Mouse (Mus musculus): ENCODE results near the gene Nudt3. TPM values are rescaled to one million over a fixed set of nuclear protein-coding genes. Genes with fewer than 3 reads are reported as not detected.

Nudt3 gene
- polyA plus RNA-seq, 1 experiment from 2014 or later, result 145 TPM

DNA sequence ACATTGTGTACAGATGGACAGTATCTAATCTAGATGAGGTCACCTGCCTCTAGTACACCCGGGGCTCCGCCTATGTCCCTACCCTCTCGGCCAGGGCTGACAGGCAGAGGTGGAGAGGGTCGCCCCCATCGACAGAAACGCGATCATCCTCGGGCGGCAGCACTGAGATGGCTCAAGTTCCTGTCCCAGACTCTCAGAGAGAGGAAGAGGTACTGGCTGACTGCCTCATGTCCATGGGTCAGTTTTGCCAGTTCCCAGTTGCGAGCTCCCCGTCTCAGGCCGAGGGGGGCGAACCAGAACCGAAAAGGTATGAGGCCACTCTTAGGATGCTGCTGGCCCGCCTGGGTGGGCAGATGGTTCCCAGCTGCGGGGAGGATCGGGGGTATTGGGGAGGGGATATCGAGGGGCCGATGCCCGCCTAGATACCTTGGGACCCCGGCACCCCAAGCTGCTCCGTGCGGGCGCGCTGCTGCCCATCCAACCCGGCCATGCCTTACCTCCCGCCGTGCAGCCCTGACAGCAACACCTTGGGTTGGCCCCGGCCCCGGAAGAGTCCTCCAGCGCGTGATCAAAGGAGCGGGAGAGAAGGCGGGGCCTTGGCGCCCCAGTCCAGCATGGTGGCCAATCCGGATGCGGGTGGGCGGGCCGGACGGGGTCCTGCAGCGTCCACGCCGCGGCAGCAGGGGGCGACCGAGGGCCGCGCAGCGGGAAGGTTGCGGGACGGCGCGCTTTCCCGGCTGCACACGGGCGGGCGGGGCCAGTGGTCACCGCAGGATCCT is 57.9 kb downstream of the Nudt3 start, which contains the start of gene AI413582:
Gene AI413582 (minus strand): TSS at position 594 of the 779 bp plus-strand sequence.
- Histone ChIP-seq H3K27me3 (ENCODE audit: insufficient read depth, poor library complexity, severe bottlenecking) (no peaks in the 10 kb centered on the region), H3K27ac (peak within 1 kb of the TSS; percentile 86)
- WGBS, result under 1% methylated on average over 58 of the region's 58 CpGs

DNA sequence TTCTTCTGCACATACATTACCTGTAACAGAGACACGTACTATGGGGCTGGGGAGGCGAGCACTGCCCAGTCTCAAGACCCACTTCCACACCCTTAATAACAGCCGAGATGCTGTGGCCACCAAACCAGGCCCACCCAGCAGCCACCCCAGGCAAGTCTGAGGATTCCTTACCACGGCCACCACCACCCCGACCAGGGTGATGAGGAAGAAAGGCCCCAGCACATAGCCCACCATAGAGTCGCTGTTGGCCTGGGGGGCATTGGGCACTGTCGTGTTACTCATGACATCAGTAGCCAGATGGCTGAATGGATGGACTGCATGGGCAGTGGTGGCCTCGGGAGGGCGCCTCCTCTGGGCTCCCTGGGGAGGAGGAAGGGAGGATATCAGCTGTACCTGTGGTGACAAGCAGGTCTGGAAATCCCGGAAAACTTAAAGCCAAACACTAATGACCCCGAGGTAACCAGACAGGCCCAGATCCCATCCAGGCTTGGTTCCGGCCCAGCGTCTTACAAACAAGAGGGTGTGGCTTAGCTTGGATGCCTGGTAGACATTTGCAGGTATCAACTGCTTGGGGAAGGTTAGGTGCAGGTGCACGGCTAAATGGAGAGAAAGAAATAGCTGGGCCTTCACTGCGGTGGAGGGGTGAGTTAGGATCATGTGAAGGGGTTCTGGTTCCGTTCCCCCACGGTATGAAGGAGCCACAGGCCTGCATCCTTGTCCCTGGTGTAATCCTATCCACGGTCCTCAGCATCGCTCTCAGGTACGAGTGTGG is 58.7 kb downstream of the Nudt3 start:
- peaks cover 63% of the 10 kb centered on the region for H3K4me1 ChIP-seq (replicated peaks)
- DNase-seq (ENCODE audit: low spot score), result peak; percentile 58
- 9% methylated on average over 20 of the region's 20 CpGs for WGBS
- peak overlapping the region; percentile 71 for H3K4me3 ChIP-seq
- peak overlapping the region; percentile 86 for H3K27ac ChIP-seq
- H3K27me3 ChIP-seq (ENCODE audit: insufficient read depth, poor library complexity, severe bottlenecking), result no peaks in the 10 kb centered on the region
- H3K36me3 ChIP-seq, result peaks cover 41% of the 10 kb centered on the region
- no peaks in the 10 kb centered on the region for H3K9me3 ChIP-seq

More for the DNA sequence above, 57.9 kb downstream of the Nudt3 start, which contains the start of gene AI413582:
- Histone ChIP-seq H3K4me1 (replicated peaks) (peaks cover 55% of the 10 kb centered on the region), H3K36me3 (peaks cover 35% of the 10 kb centered on the region), H3K9me3 (no peaks in the 10 kb centered on the region), H3K4me3 (peak within 1 kb of the TSS; percentile 71)
- DNase-seq (ENCODE audit: low spot score), result peak; percentile 98

DNA sequence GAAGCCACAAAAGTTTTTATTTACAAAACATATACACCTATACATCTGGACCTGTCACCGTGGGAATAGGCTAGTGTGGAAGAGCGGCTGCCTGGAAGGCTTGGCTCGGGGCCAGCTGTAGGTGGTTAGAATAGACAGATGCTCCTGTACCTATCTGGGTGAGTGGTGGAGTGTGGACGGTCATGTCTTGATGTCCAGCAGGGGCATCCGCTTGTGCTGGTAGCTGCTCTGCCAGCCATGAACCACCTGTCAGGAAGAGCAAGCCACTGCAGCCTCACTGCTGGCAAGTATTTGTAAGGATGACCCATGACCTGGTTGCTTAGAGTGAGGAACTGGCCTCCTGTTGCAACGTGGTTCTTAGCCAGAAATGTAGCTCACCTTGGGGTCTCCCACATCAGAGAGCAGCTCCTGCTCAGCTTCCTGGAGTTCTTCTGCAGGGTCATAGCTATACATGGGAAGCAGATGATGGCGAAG is 59.5 kb downstream of the Nudt3 start:
- Histone ChIP-seq H3K27ac (peak overlapping the region; percentile 40; the same call in 1 of the 2 replicates), H3K9me3 (no peaks in the 10 kb centered on the region), H3K4me3 (peak overlapping the region; percentile 71; the same call in 1 of the 2 replicates), H3K4me1 (replicated peaks) (peaks cover 71% of the 10 kb centered on the region), H3K27me3 (ENCODE audit: insufficient read depth, poor library complexity, severe bottlenecking) (no peaks in the 10 kb centered on the region), H3K36me3 (peaks cover 41% of the 10 kb centered on the region)
- WGBS, result 52% methylated on average over 7 of the region's 7 CpGs
- DNase-seq (ENCODE audit: low spot score), result no peak

DNA sequence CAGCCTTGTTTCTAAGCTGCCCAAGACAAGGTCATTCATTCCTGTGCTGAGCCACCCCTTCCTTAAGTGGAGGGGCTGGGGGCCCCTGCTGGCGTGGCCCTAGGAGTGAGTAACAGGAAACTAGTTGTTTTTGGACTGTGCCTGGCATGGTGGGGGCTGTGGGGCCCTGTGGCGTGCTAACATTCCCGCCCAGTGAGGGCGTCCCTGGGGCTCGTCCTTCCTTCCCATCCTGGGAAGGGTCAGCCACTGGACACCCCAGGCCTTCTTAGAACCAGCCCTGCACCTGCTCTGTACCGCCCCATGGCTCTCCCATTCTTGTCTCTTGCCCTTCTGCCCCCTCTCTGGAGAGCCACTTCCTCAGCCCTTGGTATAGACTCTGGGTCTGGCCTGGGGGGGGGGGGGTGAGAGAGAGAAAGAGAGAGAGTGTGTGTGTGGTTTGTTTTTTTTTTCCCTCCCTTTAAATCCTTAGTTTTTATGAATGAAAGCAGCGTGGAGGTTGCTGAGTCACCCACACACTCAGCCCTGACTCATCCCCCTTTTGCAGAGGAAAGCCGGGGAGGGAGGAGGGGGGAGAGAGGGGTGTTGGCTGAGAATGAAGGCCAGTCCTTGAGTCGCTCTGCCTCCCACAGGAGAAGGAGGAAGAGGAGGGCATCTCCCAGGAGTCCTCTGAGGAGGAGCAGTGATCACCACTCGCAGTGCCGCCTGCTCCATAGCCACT is 61.3 kb downstream of the Nudt3 start:
- Histone ChIP-seq H3K36me3 (peaks cover 41% of the 10 kb centered on the region), H3K9me3 (no peaks in the 10 kb centered on the region), H3K27ac (peak overlapping the region; percentile 25; the same call in 1 of the 2 replicates), H3K4me1 (replicated peaks) (peaks cover 86% of the 10 kb centered on the region), H3K4me3 (peak overlapping the region; percentile 20; the same call in 1 of the 2 replicates), H3K27me3 (ENCODE audit: insufficient read depth, poor library complexity, severe bottlenecking) (no peaks in the 10 kb centered on the region)
- WGBS, result 65% methylated on average over 11 of the region's 11 CpGs
- DNase-seq (ENCODE audit: low spot score), result no peak

DNA sequence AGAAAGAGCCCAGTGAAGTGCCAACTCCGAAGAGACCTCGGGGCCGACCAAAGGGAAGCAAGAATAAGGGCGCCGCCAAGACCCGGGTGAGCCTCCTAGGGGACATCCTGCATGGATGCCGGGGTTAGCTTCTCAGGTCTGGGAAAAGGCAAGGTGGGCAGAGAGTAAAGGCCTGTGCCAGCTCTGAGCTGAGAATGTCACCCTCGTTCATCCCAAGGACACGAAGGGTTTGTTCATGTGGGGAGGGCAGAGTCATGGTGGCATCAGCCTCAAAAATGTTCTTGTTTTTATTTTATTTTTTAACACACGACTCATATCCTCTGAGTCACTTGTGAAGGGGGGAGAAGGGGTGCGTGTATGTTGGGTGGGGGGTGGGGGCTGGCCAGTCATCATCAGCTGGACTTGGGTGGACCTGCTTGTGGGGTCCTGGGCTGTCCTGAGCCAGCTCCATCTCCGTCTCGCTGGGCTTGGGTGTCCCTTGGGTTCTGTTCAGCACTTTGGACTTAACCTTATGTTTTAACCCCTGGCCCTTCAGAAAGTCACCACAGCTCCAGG is 62.3 kb downstream of the Nudt3 start:
- H3K4me3 ChIP-seq, result no peak overlapping the region
- no peaks in the 10 kb centered on the region for H3K27me3 ChIP-seq (ENCODE audit: insufficient read depth, poor library complexity, severe bottlenecking)
- H3K4me1 ChIP-seq (replicated peaks), result peaks cover 84% of the 10 kb centered on the region
- no peak for DNase-seq (ENCODE audit: low spot score)
- H3K9me3 ChIP-seq, result no peaks in the 10 kb centered on the region
- 88% methylated on average over 13 of the region's 13 CpGs for WGBS
- peaks cover 41% of the 10 kb centered on the region for H3K36me3 ChIP-seq
- H3K27ac ChIP-seq, result no peak overlapping the region

DNA sequence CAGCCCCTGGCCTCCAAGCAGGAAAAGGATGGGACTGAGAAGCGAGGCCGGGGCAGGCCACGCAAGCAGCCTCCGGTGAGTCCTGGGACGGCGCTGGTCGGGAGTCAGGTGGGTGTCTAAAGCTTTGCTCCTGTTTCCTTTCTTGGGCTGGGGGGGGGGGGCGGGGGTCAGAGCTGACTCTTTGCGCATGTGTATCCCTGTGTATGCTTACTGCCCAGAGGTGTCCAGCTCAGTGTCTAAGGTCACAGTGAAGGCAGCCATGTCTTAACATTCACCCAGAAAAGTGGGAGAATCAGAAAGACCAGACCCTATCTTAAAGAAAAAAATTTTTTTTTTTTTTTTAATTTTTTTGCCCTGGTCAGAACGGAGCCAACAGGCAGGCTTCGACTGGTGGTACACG is 63.7 kb downstream of the Nudt3 start:
- peak overlapping the region; percentile 97; the same call in 1 of the 2 replicates for H3K4me3 ChIP-seq
- 71% methylated on average over 12 of the region's 12 CpGs for WGBS
- H3K4me1 ChIP-seq (replicated peaks), result peaks cover 84% of the 10 kb centered on the region
- DNase-seq (ENCODE audit: low spot score), result no peak
- no peaks in the 10 kb centered on the region for H3K27me3 ChIP-seq (ENCODE audit: insufficient read depth, poor library complexity, severe bottlenecking)
- H3K36me3 ChIP-seq, result peaks cover 41% of the 10 kb centered on the region
- H3K9me3 ChIP-seq, result no peaks in the 10 kb centered on the region
- no peak overlapping the region for H3K27ac ChIP-seq

DNA sequence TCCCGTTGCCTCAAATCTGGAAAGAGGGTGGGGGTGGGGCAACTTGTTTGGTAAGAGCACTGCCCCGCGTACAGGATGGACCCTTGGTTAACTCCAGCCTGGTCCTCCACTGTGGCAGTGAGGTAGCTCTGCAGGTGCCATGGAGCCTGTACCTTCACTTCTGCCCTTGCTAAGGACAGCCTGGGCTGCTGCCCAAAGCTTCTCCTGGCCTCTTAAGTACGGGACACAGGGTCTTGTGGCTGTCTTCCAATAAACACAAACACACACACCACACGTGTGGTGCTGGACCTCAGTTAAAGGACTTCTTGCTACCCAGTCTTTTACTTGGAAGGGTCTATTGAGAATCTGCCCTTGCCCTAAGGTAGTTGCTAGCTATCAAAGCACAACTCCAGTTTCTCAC is 64.5 kb downstream of the Nudt3 start:
- 9% methylated on average over 5 of the region's 5 CpGs for WGBS
- peak overlapping the region; percentile 97 for H3K4me3 ChIP-seq
- no peak for DNase-seq (ENCODE audit: low spot score)
- peaks cover 84% of the 10 kb centered on the region for H3K4me1 ChIP-seq (replicated peaks)
- H3K36me3 ChIP-seq, result peaks cover 34% of the 10 kb centered on the region
- peak overlapping the region; percentile 99 for H3K27ac ChIP-seq
- H3K9me3 ChIP-seq, result no peaks in the 10 kb centered on the region
- H3K27me3 ChIP-seq (ENCODE audit: insufficient read depth, poor library complexity, severe bottlenecking), result no peaks in the 10 kb centered on the region

DNA sequence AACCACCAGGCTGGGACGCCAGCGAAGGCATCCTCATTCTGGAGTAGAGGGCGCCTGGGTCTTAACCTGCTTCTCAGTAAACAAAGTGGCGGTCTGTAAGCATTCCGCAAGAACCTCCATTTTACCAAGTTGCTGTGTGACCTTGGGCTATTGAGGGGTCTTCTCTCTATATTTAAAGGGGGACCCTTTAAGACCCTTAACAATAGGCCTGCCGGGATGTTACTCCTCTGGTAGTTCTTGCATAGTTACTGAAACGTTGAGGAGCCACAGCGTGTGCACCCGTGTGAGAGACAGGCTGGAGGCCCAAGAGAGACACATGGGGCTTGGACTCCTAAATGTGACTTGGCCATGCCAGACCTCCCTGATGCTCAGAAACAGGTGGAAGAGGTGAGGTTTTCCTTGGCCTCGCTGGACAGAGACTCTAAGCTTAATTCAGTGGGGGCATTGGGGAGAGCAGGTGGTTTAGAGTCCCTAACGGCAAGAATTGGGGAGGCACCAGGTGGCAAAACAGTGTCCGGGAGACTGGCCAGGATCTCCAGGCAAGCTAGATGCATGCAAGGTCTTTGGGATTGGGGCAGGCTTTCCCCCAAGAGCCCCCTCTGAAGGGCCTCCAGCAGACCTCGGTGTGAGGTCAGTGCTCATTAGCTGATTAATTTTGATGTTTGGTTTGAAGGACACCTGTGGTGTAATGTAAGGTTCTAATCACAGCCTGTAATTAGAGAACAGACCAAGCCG is 65.2 kb downstream of the Nudt3 start:
- Histone ChIP-seq H3K27me3 (ENCODE audit: insufficient read depth, poor library complexity, severe bottlenecking) (no peaks in the 10 kb centered on the region), H3K4me3 (peak overlapping the region; percentile 97), H3K36me3 (peaks cover 30% of the 10 kb centered on the region), H3K4me1 (replicated peaks) (peaks cover 83% of the 10 kb centered on the region), H3K9me3 (no peaks in the 10 kb centered on the region), H3K27ac (peak overlapping the region; percentile 99)
- WGBS, result 2% methylated on average over 14 of the region's 14 CpGs
- peak; percentile 34 for DNase-seq (ENCODE audit: low spot score)

DNA sequence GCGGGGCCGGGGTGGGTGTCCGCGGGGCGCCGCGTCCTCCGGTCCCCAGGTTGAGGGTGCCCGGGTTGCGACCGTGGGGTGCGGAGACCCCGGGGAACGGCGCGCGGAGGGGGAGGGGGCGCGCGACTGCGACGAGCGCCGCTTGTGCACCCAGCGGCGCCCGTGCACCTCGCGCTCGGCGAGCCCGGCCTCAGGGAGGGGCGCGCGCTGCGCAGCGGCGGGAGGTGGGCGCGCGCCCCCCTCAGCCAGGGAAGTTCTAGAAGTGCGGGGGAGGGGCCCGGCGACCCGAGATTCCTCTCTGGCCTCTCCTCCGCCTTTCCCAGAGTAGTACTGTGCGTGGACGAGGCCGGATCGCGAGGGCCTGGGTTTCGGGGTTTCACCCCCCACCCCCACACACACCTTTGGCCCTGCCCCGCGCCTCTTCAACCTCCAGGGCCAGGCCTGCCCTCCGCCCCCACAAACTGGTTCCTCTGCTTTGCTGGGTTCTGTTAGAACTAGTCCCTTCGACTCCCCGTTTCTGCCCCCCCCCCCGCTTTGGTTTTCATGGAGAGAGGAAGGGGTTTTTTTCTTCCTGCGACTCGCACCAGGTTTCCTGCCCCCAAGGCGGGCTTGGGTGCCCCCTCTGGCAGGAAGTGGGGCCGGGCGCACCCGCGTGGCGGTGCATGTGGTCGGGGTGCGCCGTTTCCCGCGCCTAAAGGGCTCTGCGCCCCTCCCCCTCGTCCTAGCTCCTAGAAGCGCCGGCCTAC is 65.9 kb downstream of the Nudt3 start:
- Histone ChIP-seq H3K36me3 (peaks cover 29% of the 10 kb centered on the region), H3K4me3 (peak overlapping the region; percentile 97), H3K27ac (peak overlapping the region; percentile 99), H3K27me3 (ENCODE audit: insufficient read depth, poor library complexity, severe bottlenecking) (no peaks in the 10 kb centered on the region), H3K4me1 (replicated peaks) (peaks cover 90% of the 10 kb centered on the region), H3K9me3 (no peaks in the 10 kb centered on the region)
- WGBS, result under 1% methylated on average over 74 of the region's 75 CpGs
- DNase-seq (ENCODE audit: low spot score), result peak; percentile 74

DNA sequence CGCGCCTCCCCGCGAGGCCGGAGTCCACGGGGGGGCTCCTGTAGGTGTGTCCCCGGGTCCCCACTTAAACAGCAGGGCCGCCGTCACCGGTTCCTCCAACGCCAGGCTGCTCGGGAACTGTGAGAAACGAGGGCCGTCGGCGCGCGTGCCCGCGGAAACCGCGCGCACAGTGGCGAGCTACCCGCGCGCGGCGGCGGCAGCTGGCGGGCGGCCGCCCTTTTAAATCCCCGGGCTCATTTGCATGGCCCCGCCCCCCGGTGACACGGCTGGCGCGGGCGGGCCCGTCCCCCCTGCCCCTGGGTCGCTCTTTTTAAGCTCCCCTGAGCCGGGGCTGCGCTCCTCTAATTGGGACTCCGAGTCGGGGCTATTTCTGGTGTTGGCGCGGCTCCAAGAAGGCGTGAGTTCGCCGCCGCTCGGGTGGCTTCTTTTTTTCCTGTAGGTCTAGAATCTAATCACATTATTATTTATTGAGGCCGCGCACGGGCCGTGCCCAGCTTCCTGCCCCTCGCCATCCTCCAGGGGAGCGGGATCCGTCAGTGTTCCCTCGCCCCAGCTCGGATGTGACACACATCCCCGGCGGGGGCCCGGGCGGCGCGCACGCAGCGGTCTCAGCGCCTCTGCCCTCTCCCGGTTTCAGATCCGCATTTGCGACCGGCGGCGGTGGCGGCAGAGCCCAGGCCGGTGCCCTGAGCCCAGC is 66.8 kb downstream of the Nudt3 start, which contains the start of gene Hmga1:
Gene Hmga1 (plus strand): TSS at position 183 of the 697 bp plus-strand sequence.
- Histone ChIP-seq H3K27me3 (ENCODE audit: insufficient read depth, poor library complexity, severe bottlenecking) (no peaks in the 10 kb centered on the region), H3K36me3 (peaks cover 20% of the 10 kb centered on the region), H3K4me3 (peak within 1 kb of the TSS; percentile 97), H3K4me1 (replicated peaks) (peaks cover 83% of the 10 kb centered on the region), H3K9me3 (no peaks in the 10 kb centered on the region), H3K27ac (peak within 1 kb of the TSS; percentile 99)
- WGBS, result under 1% methylated on average over 79 of the region's 79 CpGs
- peak; percentile 93 for DNase-seq (ENCODE audit: low spot score)
